Comparison of ENCODE assay signal across 7 mouse cellular contexts in the genomic region with DNA sequence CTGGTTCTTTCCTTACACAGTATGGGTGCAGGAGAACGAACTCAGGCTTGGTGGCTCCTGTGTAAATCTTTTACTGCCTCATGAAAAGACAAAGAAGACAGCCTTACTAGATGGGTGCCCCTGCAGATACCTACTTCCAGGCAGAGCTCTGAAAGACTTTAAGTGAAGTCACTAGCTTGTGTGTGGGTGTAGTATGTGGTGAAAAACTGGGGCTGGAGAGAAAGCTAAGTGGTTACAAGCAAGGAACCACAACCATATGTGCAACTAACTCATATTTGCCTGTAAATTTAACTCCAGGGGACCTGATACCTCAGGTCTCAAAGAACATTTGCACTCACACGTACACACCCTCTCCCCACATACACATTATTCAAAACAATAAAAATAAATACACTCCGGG. TPM values are rescaled to one million over a fixed set of nuclear protein-coding genes. Genes with fewer than 3 reads are reported as not detected.
A peak's percentile ranks its signal among the peaks of the same experiment; 100 is the strongest.
DNase-seq lines count a peak whose midpoint lies in the region; ATAC-seq lines count a peak whose summit lies in the region.

No protein-coding gene starts in this region.

- H3K4me3 ChIP-seq in liver, embryonic 11.5 days (ENCODE audit: low read depth, low read length), result peak overlapping the region; percentile 87
- peak overlapping the region; percentile 68 for H3K4me3 ChIP-seq in embryonic facial prominence, embryonic 14.5 days (ENCODE audit: low read depth, low read length)
- H3K4me3 ChIP-seq in limb, embryonic 10.5 days, result peak overlapping the region; percentile 85
- H3K4me3 ChIP-seq in neural tube, embryonic 15.5 days (replicated peaks), result peak overlapping the region; percentile 81

- no peak overlapping the region for H3K27ac ChIP-seq in liver, embryonic 11.5 days (ENCODE audit: low read depth, low read length)
- no peak overlapping the region for H3K27ac ChIP-seq in embryonic facial prominence, embryonic 14.5 days (replicated peaks; ENCODE audit: low read depth, low read length)
- peak overlapping the region; percentile 89 for H3K27ac ChIP-seq in limb, embryonic 10.5 days
- peak overlapping the region; percentile 85 for H3K27ac ChIP-seq in neural tube, embryonic 15.5 days (replicated peaks)

- peak overlapping the region; percentile 88 for H3K9ac ChIP-seq in liver, embryonic 11.5 days (ENCODE audit: low read depth, low read length)
- H3K9ac ChIP-seq in embryonic facial prominence, embryonic 14.5 days (ENCODE audit: low read depth, low read length), result peak overlapping the region; percentile 71
- peak overlapping the region; percentile 76 for H3K9ac ChIP-seq in neural tube, embryonic 15.5 days (replicated peaks)

- DNase-seq in liver, embryonic 11.5 days (ENCODE audit: low spot score), result no peak
- DNase-seq in liver, result no peak
- DNase-seq in embryonic facial prominence, embryonic 14.5 days (ENCODE audit: low spot score), result no peak
- no peak for DNase-seq in limb, embryonic 10.5 days (ENCODE audit: low spot score)
- no peak for DNase-seq in T-cell, adult 2 months (ENCODE audit: low spot score)
- no peak for DNase-seq in kidney, postnatal 10 days

- ATAC-seq in liver, embryonic 11.5 days (replicated peaks; ENCODE audit: low FRiP score), result no peak
- no peak for ATAC-seq in embryonic facial prominence, embryonic 14.5 days (ENCODE audit: low read depth)
- ATAC-seq in neural tube, embryonic 15.5 days (ENCODE audit: low FRiP score), result no peak

- WGBS in liver, embryonic 11.5 days, result 27% methylated on average over 3 of the region's 3 CpGs
- 33% methylated on average over 3 of the region's 3 CpGs for WGBS in embryonic facial prominence, embryonic 14.5 days
- WGBS in limb, embryonic 10.5 days, result 27% methylated on average over 3 of the region's 3 CpGs
- 16% methylated on average over 3 of the region's 3 CpGs for WGBS in neural tube, embryonic 15.5 days

- peaks cover 5% of the 10 kb centered on the region; the same call in 1 of the 2 replicates for H3K36me3 ChIP-seq in liver, embryonic 11.5 days (ENCODE audit: control insufficient read depth, insufficient read depth, low read length)
- H3K36me3 ChIP-seq in embryonic facial prominence, embryonic 14.5 days (ENCODE audit: control insufficient read depth, insufficient read depth, low read length), result peaks cover 21% of the 10 kb centered on the region
- peaks cover 44% of the 10 kb centered on the region for H3K36me3 ChIP-seq in limb, embryonic 10.5 days
- peaks cover 18% of the 10 kb centered on the region for H3K36me3 ChIP-seq in neural tube, embryonic 15.5 days

- H3K27me3 ChIP-seq in liver, embryonic 11.5 days (replicated peaks; ENCODE audit: control insufficient read depth, insufficient read depth, low read length), result no peaks in the 10 kb centered on the region
- H3K27me3 ChIP-seq in embryonic facial prominence, embryonic 14.5 days (replicated peaks; ENCODE audit: control insufficient read depth, insufficient read depth, low read length), result no peaks in the 10 kb centered on the region
- H3K27me3 ChIP-seq in limb, embryonic 10.5 days (ENCODE audit: low read depth, poor library complexity, severe bottlenecking), result peaks cover 11% of the 10 kb centered on the region
- H3K27me3 ChIP-seq in neural tube, embryonic 15.5 days (replicated peaks), result peaks cover 4% of the 10 kb centered on the region; the same call in 1 of the 2 replicates

- H3K4me1 ChIP-seq in liver, embryonic 11.5 days (replicated peaks; ENCODE audit: control insufficient read depth, insufficient read depth, low read length), result peaks cover 33% of the 10 kb centered on the region
- peaks cover 27% of the 10 kb centered on the region for H3K4me1 ChIP-seq in embryonic facial prominence, embryonic 14.5 days (ENCODE audit: control insufficient read depth, insufficient read depth, low read length)
- peaks cover 58% of the 10 kb centered on the region for H3K4me1 ChIP-seq in limb, embryonic 10.5 days
- H3K4me1 ChIP-seq in neural tube, embryonic 15.5 days, result peaks cover 55% of the 10 kb centered on the region

- no peaks in the 10 kb centered on the region for H3K9me3 ChIP-seq in liver, embryonic 11.5 days (ENCODE audit: control insufficient read depth, low read length)
- H3K9me3 ChIP-seq in embryonic facial prominence, embryonic 14.5 days (ENCODE audit: control insufficient read depth, low read length), result no peaks in the 10 kb centered on the region
- H3K9me3 ChIP-seq in limb, embryonic 10.5 days (replicated peaks), result no peaks in the 10 kb centered on the region
- H3K9me3 ChIP-seq in neural tube, embryonic 15.5 days (replicated peaks), result no peaks in the 10 kb centered on the region

- H3K4me2 ChIP-seq in liver, embryonic 11.5 days, result peak overlapping the region; percentile 97
- H3K4me2 ChIP-seq in embryonic facial prominence, embryonic 14.5 days (ENCODE audit: low read depth, low read length), result peak overlapping the region; percentile 96
- peak overlapping the region; percentile 76 for H3K4me2 ChIP-seq in neural tube, embryonic 15.5 days

RNA-seq across cellular contexts. Expression of a gene that starts 0.5 kb away (rescaled TPM):
- polyA plus RNA-seq in liver, embryonic 11.5 days (2014; fragmentation: Nextera tagmentation; extraction: Ambion mirVana), result 60.9 and 66.7 TPM in 2 replicates
- 75.0 and 99.0 TPM in 2 replicates for polyA plus RNA-seq in embryonic facial prominence, embryonic 14.5 days (2014; fragmentation: Nextera tagmentation; extraction: Ambion mirVana)
- 111 and 132 TPM in 2 replicates for polyA plus RNA-seq in limb, embryonic 10.5 days (2016; fragmentation: Nextera tagmentation; extraction: Ambion mirVana)
- polyA plus RNA-seq in neural tube, embryonic 15.5 days (2015; fragmentation: Nextera tagmentation; extraction: Ambion mirVana), result 151 and 154 TPM in 2 replicates

RNA-seq across cellular contexts. Expression of a gene that starts 2.2 kb away (rescaled TPM):
- polyA plus RNA-seq in liver, embryonic 11.5 days (2014; fragmentation: Nextera tagmentation; extraction: Ambion mirVana), result 5.8 and 6.3 TPM in 2 replicates
- 5.7 and 6.1 TPM in 2 replicates for polyA plus RNA-seq in embryonic facial prominence, embryonic 14.5 days (2014; fragmentation: Nextera tagmentation; extraction: Ambion mirVana)
- 8.9 and 9.7 TPM in 2 replicates for polyA plus RNA-seq in limb, embryonic 10.5 days (2016; fragmentation: Nextera tagmentation; extraction: Ambion mirVana)
- polyA plus RNA-seq in neural tube, embryonic 15.5 days (2015; fragmentation: Nextera tagmentation; extraction: Ambion mirVana), result 12.6 and 15.0 TPM in 2 replicates

RNA-seq across cellular contexts. Expression of a gene that starts 8.4 kb away (rescaled TPM):
- 0.39 and 0.52 TPM in 2 replicates for polyA plus RNA-seq in liver, embryonic 11.5 days (2014; fragmentation: Nextera tagmentation; extraction: Ambion mirVana)
- 0.85 and 1.5 TPM in 2 replicates for polyA plus RNA-seq in embryonic facial prominence, embryonic 14.5 days (2014; fragmentation: Nextera tagmentation; extraction: Ambion mirVana)
- polyA plus RNA-seq in limb, embryonic 10.5 days (2016; fragmentation: Nextera tagmentation; extraction: Ambion mirVana), result 1.6 and 1.9 TPM in 2 replicates
- 4.5 and 9.0 TPM in 2 replicates for polyA plus RNA-seq in neural tube, embryonic 15.5 days (2015; fragmentation: Nextera tagmentation; extraction: Ambion mirVana)

RNA-seq across cellular contexts. Expression of a gene that starts 12.5 kb away (rescaled TPM):
- polyA plus RNA-seq in liver, embryonic 11.5 days (2014; fragmentation: Nextera tagmentation; extraction: Ambion mirVana), result 0.52 and 0.59 TPM in 2 replicates
- polyA plus RNA-seq in embryonic facial prominence, embryonic 14.5 days (2014; fragmentation: Nextera tagmentation; extraction: Ambion mirVana), result not detected in 2 replicates
- polyA plus RNA-seq in limb, embryonic 10.5 days (2016; fragmentation: Nextera tagmentation; extraction: Ambion mirVana), result not detected in 2 replicates
- 0.45 TPM in 1 of 2 replicates, not detected in the other for polyA plus RNA-seq in neural tube, embryonic 15.5 days (2015; fragmentation: Nextera tagmentation; extraction: Ambion mirVana)

RNA-seq across cellular contexts. Expression of a gene that starts 13.9 kb away (rescaled TPM):
- 47.8 and 55.3 TPM in 2 replicates for polyA plus RNA-seq in liver, embryonic 11.5 days (2014; fragmentation: Nextera tagmentation; extraction: Ambion mirVana)
- polyA plus RNA-seq in embryonic facial prominence, embryonic 14.5 days (2014; fragmentation: Nextera tagmentation; extraction: Ambion mirVana), result 175 and 190 TPM in 2 replicates
- polyA plus RNA-seq in limb, embryonic 10.5 days (2016; fragmentation: Nextera tagmentation; extraction: Ambion mirVana), result 85.6 and 99.7 TPM in 2 replicates
- polyA plus RNA-seq in neural tube, embryonic 15.5 days (2015; fragmentation: Nextera tagmentation; extraction: Ambion mirVana), result 54.0 and 62.6 TPM in 2 replicates

Comparison
In these comparisons a context has a peak if more than half of its experiments do, and no peak if none do; other contexts are left out.
1. H3K27ac ChIP-seq: peak in limb, embryonic 10.5 days (single experiment) and neural tube, embryonic 15.5 days (single experiment); none in liver, embryonic 11.5 days (single experiment) and embryonic facial prominence, embryonic 14.5 days (single experiment).
2. Peak in every context shown above with its lines, with median percentiles within 50 percentile points of each other: H3K4me2 ChIP-seq, H3K4me3 ChIP-seq and H3K9ac ChIP-seq.